Mouse (Mus musculus): ENCODE measurements around the gene Apom. TPM values are rescaled to one million over a fixed set of nuclear protein-coding genes. Genes with fewer than 3 reads are reported as not detected.

Gene Apom
- polyA plus RNA-seq, 1 experiment = 0.20 TPM

GRCm38 (mm10) chr17:35133517-35133916 is 1.7 kb upstream of the Apom start:
- H3K36me3 ChIP-seq (ENCODE audit: control insufficient read depth, insufficient read depth) = peaks cover under 1% of the 10 kb centered on the region
- H3K4me3 ChIP-seq (ENCODE audit: insufficient read depth, poor library complexity, severe bottlenecking) = no peak overlapping the region
- no peak overlapping the region for H3ac ChIP-seq (ENCODE audit: control insufficient read depth, insufficient read length, low read depth)
- H3K27me3 ChIP-seq (ENCODE audit: control insufficient read depth, insufficient read depth, insufficient read length) = no peaks in the 10 kb centered on the region
- peaks cover 40% of the 10 kb centered on the region for H3K79me2 ChIP-seq (ENCODE audit: control insufficient read depth, insufficient read depth)
- TF ChIP-seq MAX (IDR thresholded peaks at IDR 0.05) (no peak), USF1 (IDR thresholded peaks at IDR 0.05; ENCODE audit: low read depth) (no peak), FOSL1 (IDR thresholded peaks at IDR 0.05; ENCODE audit: insufficient read depth, low read length, poor library complexity, severe bottlenecking) (no peak), CTCF (IDR thresholded peaks at IDR 0.05; ENCODE audit: control insufficient read depth, insufficient read depth, insufficient read length) (no peak), MYOG (IDR thresholded peaks at IDR 0.05; ENCODE audit: control insufficient read depth, extremely low read depth, insufficient read length) (no peak), MYOD1 (IDR thresholded peaks at IDR 0.05; ENCODE audit: control insufficient read depth, insufficient read length, low read depth) (no peak), CEBPB (IDR thresholded peaks at IDR 0.05; ENCODE audit: low read depth) (no peak)
- peaks cover 30% of the 10 kb centered on the region for H3K79me3 ChIP-seq (ENCODE audit: low read depth)

- Histone ChIP-seq H3K27me3 (ENCODE audit: control insufficient read depth, insufficient read depth, insufficient read length) (no peaks in the 10 kb centered on the region), H3K79me3 (ENCODE audit: low read depth) (peaks cover 27% of the 10 kb centered on the region), H3K36me3 (ENCODE audit: control insufficient read depth, insufficient read depth) (peaks cover 5% of the 10 kb centered on the region), H3ac (ENCODE audit: control insufficient read depth, insufficient read length, low read depth) (no peak overlapping the region), H3K79me2 (ENCODE audit: control insufficient read depth, insufficient read depth) (peaks cover 40% of the 10 kb centered on the region), H3K4me3 (ENCODE audit: insufficient read depth, poor library complexity, severe bottlenecking) (no peak overlapping the region)
- TF ChIP-seq MYOG (IDR thresholded peaks at IDR 0.05; ENCODE audit: control insufficient read depth, extremely low read depth, insufficient read length) (no peak), MYOD1 (IDR thresholded peaks at IDR 0.05; ENCODE audit: control insufficient read depth, insufficient read length, low read depth) (no peak), FOSL1 (IDR thresholded peaks at IDR 0.05; ENCODE audit: insufficient read depth, low read length, poor library complexity, severe bottlenecking) (no peak), MAX (IDR thresholded peaks at IDR 0.05) (no peak), CTCF (IDR thresholded peaks at IDR 0.05; ENCODE audit: control insufficient read depth, insufficient read depth, insufficient read length) (no peak), CEBPB (IDR thresholded peaks at IDR 0.05; ENCODE audit: low read depth) (no peak), USF1 (IDR thresholded peaks at IDR 0.05; ENCODE audit: low read depth) (no peak)
These were observed 317 bp upstream of the Apom start for GRCm38 (mm10) chr17:35132174-35132560.

GRCm38 (mm10) chr17:35131038-35131437 is 812 bp downstream of the Apom start:
- H3K79me2 ChIP-seq (ENCODE audit: control insufficient read depth, insufficient read depth) = peaks cover 40% of the 10 kb centered on the region
- H3K4me3 ChIP-seq (ENCODE audit: insufficient read depth, poor library complexity, severe bottlenecking) = no peak overlapping the region
- TF ChIP-seq MYOG (IDR thresholded peaks at IDR 0.05; ENCODE audit: control insufficient read depth, extremely low read depth, insufficient read length) = no peak
- TF ChIP-seq FOSL1 (IDR thresholded peaks at IDR 0.05; ENCODE audit: insufficient read depth, low read length, poor library complexity, severe bottlenecking) = no peak
- TF ChIP-seq MAX (IDR thresholded peaks at IDR 0.05) = no peak
- TF ChIP-seq MYOD1 (IDR thresholded peaks at IDR 0.05; ENCODE audit: control insufficient read depth, insufficient read length, low read depth) = no peak
- no peak for TF ChIP-seq USF1 (IDR thresholded peaks at IDR 0.05; ENCODE audit: low read depth)
- TF ChIP-seq CTCF (IDR thresholded peaks at IDR 0.05; ENCODE audit: control insufficient read depth, insufficient read depth, insufficient read length) = no peak
- no peak for TF ChIP-seq CEBPB (IDR thresholded peaks at IDR 0.05; ENCODE audit: low read depth)
- no peaks in the 10 kb centered on the region for H3K27me3 ChIP-seq (ENCODE audit: control insufficient read depth, insufficient read depth, insufficient read length)
- H3ac ChIP-seq (ENCODE audit: control insufficient read depth, insufficient read length, low read depth) = no peak overlapping the region
- H3K36me3 ChIP-seq (ENCODE audit: control insufficient read depth, insufficient read depth) = peaks cover 5% of the 10 kb centered on the region
- peaks cover 23% of the 10 kb centered on the region for H3K79me3 ChIP-seq (ENCODE audit: low read depth)

- no peaks in the 10 kb centered on the region for H3K27me3 ChIP-seq (ENCODE audit: control insufficient read depth, insufficient read depth, insufficient read length)
- H3K4me3 ChIP-seq (ENCODE audit: insufficient read depth, poor library complexity, severe bottlenecking) = no peak overlapping the region
- H3K79me3 ChIP-seq (ENCODE audit: low read depth) = peaks cover 21% of the 10 kb centered on the region
- peaks cover 34% of the 10 kb centered on the region for H3K79me2 ChIP-seq (ENCODE audit: control insufficient read depth, insufficient read depth)
- no peak overlapping the region for H3ac ChIP-seq (ENCODE audit: control insufficient read depth, insufficient read length, low read depth)
- TF ChIP-seq CEBPB (IDR thresholded peaks at IDR 0.05; ENCODE audit: low read depth) = no peak
- no peak for TF ChIP-seq MAX (IDR thresholded peaks at IDR 0.05)
- no peak for TF ChIP-seq MYOG (IDR thresholded peaks at IDR 0.05; ENCODE audit: control insufficient read depth, extremely low read depth, insufficient read length)
- no peak for TF ChIP-seq FOSL1 (IDR thresholded peaks at IDR 0.05; ENCODE audit: insufficient read depth, low read length, poor library complexity, severe bottlenecking)
- no peak for TF ChIP-seq CTCF (IDR thresholded peaks at IDR 0.05; ENCODE audit: control insufficient read depth, insufficient read depth, insufficient read length)
- no peak for TF ChIP-seq USF1 (IDR thresholded peaks at IDR 0.05; ENCODE audit: low read depth)
- no peak for TF ChIP-seq MYOD1 (IDR thresholded peaks at IDR 0.05; ENCODE audit: control insufficient read depth, insufficient read length, low read depth)
- peaks cover 6% of the 10 kb centered on the region for H3K36me3 ChIP-seq (ENCODE audit: control insufficient read depth, insufficient read depth)
These were observed 2.9 kb downstream of the Apom start for GRCm38 (mm10) chr17:35128996-35129395.

GRCm38 (mm10) chr17:35127017-35127416 is 4.8 kb downstream of the Apom start:
- TF ChIP-seq FOSL1 (IDR thresholded peaks at IDR 0.05; ENCODE audit: insufficient read depth, low read length, poor library complexity, severe bottlenecking) = no peak
- no peak for TF ChIP-seq MYOD1 (IDR thresholded peaks at IDR 0.05; ENCODE audit: control insufficient read depth, insufficient read length, low read depth)
- no peak for TF ChIP-seq CTCF (IDR thresholded peaks at IDR 0.05; ENCODE audit: control insufficient read depth, insufficient read depth, insufficient read length)
- no peak for TF ChIP-seq CEBPB (IDR thresholded peaks at IDR 0.05; ENCODE audit: low read depth)
- TF ChIP-seq USF1 (IDR thresholded peaks at IDR 0.05; ENCODE audit: low read depth) = no peak
- H3K79me2 ChIP-seq (ENCODE audit: control insufficient read depth, insufficient read depth) = peaks cover 45% of the 10 kb centered on the region
- H3K4me3 ChIP-seq (ENCODE audit: insufficient read depth, poor library complexity, severe bottlenecking) = peak overlapping the region; percentile 53
- H3K79me3 ChIP-seq (ENCODE audit: low read depth) = peaks cover 31% of the 10 kb centered on the region
- H3K36me3 ChIP-seq (ENCODE audit: control insufficient read depth, insufficient read depth) = peaks cover 12% of the 10 kb centered on the region
- no peaks in the 10 kb centered on the region for H3K27me3 ChIP-seq (ENCODE audit: control insufficient read depth, insufficient read depth, insufficient read length)
- H3ac ChIP-seq (ENCODE audit: control insufficient read depth, insufficient read length, low read depth) = peak overlapping the region; percentile 91

- H3K36me3 ChIP-seq (ENCODE audit: control insufficient read depth, insufficient read depth) = peaks cover 12% of the 10 kb centered on the region
- H3K4me3 ChIP-seq (ENCODE audit: insufficient read depth, poor library complexity, severe bottlenecking) = peak within 1 kb of the TSS; percentile 53
- H3K27me3 ChIP-seq (ENCODE audit: control insufficient read depth, insufficient read depth, insufficient read length) = no peaks in the 10 kb centered on the region
- peaks cover 51% of the 10 kb centered on the region for H3K79me2 ChIP-seq (ENCODE audit: control insufficient read depth, insufficient read depth)
- TF ChIP-seq USF1 (IDR thresholded peaks at IDR 0.05; ENCODE audit: low read depth) (no peak), CTCF (IDR thresholded peaks at IDR 0.05; ENCODE audit: control insufficient read depth, insufficient read depth, insufficient read length) (no peak), CEBPB (IDR thresholded peaks at IDR 0.05; ENCODE audit: low read depth) (no peak), MAX (IDR thresholded peaks at IDR 0.05) (no peak), FOSL1 (IDR thresholded peaks at IDR 0.05; ENCODE audit: insufficient read depth, low read length, poor library complexity, severe bottlenecking) (no peak), MYOG (IDR thresholded peaks at IDR 0.05; ENCODE audit: control insufficient read depth, extremely low read depth, insufficient read length) (no peak), MYOD1 (IDR thresholded peaks at IDR 0.05; ENCODE audit: control insufficient read depth, insufficient read length, low read depth) (no peak)
- H3ac ChIP-seq (ENCODE audit: control insufficient read depth, insufficient read length, low read depth) = peak within 1 kb of the TSS; percentile 91
- peaks cover 36% of the 10 kb centered on the region for H3K79me3 ChIP-seq (ENCODE audit: low read depth)
These were observed 5.6 kb downstream of the Apom start, which contains the start of gene D17H6S53E for GRCm38 (mm10) chr17:35126206-35126611. D17H6S53E (plus strand) TSS chr17:35126373.
